Mouse (Mus musculus): Measurements from ENCODE around the gene Vmn1r30.

Vmn1r30 gene

DNA sequence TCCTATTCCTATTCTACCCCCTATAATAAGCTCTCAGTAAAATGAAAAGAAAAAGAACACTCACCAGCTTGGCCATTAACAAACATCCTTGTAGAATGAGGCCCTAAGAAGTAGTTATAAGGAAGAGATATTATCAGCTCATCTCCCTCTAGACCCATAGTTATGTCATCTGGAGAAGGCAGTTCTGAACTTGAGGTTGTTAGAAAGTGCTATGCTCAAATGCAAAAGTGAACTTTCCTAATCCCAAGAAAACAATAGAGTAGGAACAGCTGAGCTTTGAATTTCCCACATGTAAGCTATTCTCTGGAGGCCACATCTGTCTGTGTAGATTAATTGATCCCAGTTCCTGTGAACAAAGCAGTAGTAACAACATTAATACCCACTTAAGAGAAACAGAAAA is at the start of gene Vmn1r30:
Gene Vmn1r30 (minus strand): TSS at position 101 of the 400 bp plus-strand sequence.
- no peak for DNase-seq (ENCODE audit: low read depth)

DNA sequence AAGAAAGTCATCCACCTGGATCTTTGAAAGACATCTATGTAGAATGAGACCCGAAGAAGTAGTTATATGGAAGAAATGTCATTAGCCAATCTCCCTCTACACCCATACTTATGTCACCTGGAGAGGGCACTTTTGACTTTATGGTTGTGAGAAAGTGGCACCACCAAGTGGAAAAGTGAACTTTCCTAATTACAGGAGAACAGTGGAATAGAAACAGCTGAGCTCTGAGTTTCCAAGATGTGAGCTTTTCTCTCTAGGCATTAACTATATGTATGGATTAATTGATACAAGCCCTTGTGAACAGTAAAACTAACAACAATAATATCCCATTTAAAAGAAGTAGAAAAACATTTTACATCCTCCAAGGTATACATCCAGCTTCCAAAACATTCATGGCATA is 32.0 kb upstream of the Vmn1r30 start, which contains the start of gene Vmn1r31:
Gene Vmn1r31 (minus strand): TSS at position 101 of the 400 bp plus-strand sequence.
- DNase-seq (ENCODE audit: low read depth) = no peak
